Comparison of ENCODE assay signal across 30 mouse cellular contexts in genomic region chr6:144640591-144640990, GRCm38 (mm10).
DNase-seq lines count a peak whose midpoint lies in the region; ATAC-seq lines count a peak whose summit lies in the region.
"Had no signal": no experiment of that assay in that cellular context is flagged by ENCODE, and none has a peak within 500 bp of the region (broad histone marks: within the 10 kb centered on the region; RNA-seq: fewer than 3 reads in every experiment).

No protein-coding gene starts in this region.

- intact Hi-C loops in left cerebral cortex, postnatal 10 days (cut with DNase I) = no loop called here

- DNase-seq in adrenal gland, adult 8-10 months = peak; percentile 23
- DNase-seq in adrenal gland, postnatal 4 days (ENCODE audit: low spot score in 2 of 2) = no peak
- DNase-seq in 3134 (ENCODE audit: extremely low read depth, insufficient read length, low spot score) (peak; percentile 55), NIH3T3 (ENCODE audit: low read depth) (peak; percentile 75)
- DNase-seq in left cerebral cortex, postnatal 10 days (ENCODE audit: extremely low spot score in 1 of 2, low spot score in 2 of 2) = no peak
- no peak for DNase-seq in layer of hippocampus, adult 9-11 months
- DNase-seq: B cell, adult 2 months; cerebellum, adult 2 months; cerebellum, postnatal 14 days; gastrocnemius, postnatal 25 days; heart, adult 2 months; heart, postnatal 10 days; kidney, adult 8-10 months; kidney, postnatal 4 days; liver, postnatal 0 days; lung, postnatal 10 days; retina, postnatal 1 day; right cerebral cortex, postnatal 14 days; thymus, postnatal 4 days had no signal

- H3K4me2 ChIP-seq in intestine, embryonic 16.5 days (ENCODE audit: low read depth, low read length) = no peak overlapping the region
- H3K4me2 ChIP-seq: forebrain, embryonic 13.5 days; heart, embryonic 13.5 days; hindbrain, embryonic 15.5 days; liver, embryonic 12.5 days; midbrain, embryonic 15.5 days; neural tube, embryonic 15.5 days had no signal

- H3K4me3 ChIP-seq in intestine, embryonic 16.5 days (ENCODE audit: low read length) = no peak overlapping the region
- H3K4me3 ChIP-seq: forebrain, embryonic 13.5 days; heart, adult 2 months; heart, embryonic 13.5 days; hindbrain, embryonic 15.5 days; left cerebral cortex, adult 2 months; liver, embryonic 12.5 days; midbrain, embryonic 15.5 days; neural tube, embryonic 15.5 days had no signal

- no peaks in the 10 kb centered on the region for H3K9me3 ChIP-seq in intestine, embryonic 16.5 days (ENCODE audit: control insufficient read depth, low read length)
- H3K9me3 ChIP-seq: forebrain, embryonic 13.5 days; heart, embryonic 13.5 days; hindbrain, embryonic 15.5 days; liver, embryonic 12.5 days; midbrain, embryonic 15.5 days; neural tube, embryonic 15.5 days had no signal

- 81% methylated on average over 3 of the region's 3 CpGs for WGBS in intestine, embryonic 16.5 days

- no peaks in the 10 kb centered on the region for H3K27me3 ChIP-seq in intestine, embryonic 16.5 days (replicated peaks; ENCODE audit: control insufficient read depth, insufficient read depth, low read length)
- H3K27me3 ChIP-seq: forebrain, embryonic 13.5 days; heart, embryonic 13.5 days; hindbrain, embryonic 15.5 days; liver, embryonic 12.5 days; midbrain, embryonic 15.5 days; neural tube, embryonic 15.5 days had no signal

- H3K27ac ChIP-seq in intestine, embryonic 16.5 days (ENCODE audit: low read length) = no peak overlapping the region
- H3K27ac ChIP-seq: forebrain, embryonic 13.5 days; heart, adult 2 months; heart, embryonic 13.5 days; hindbrain, embryonic 15.5 days; kidney, postnatal 0 days; left cerebral cortex, adult 2 months; liver, embryonic 12.5 days; macrophage; midbrain, embryonic 15.5 days; neural tube, embryonic 15.5 days had no signal

- ATAC-seq in intestine, embryonic 16.5 days = peak; percentile 81
- ATAC-seq: forebrain, embryonic 13.5 days; inflammation-experienced regulatory T-cells, adult 6 months; liver, embryonic 12.5 days; liver, postnatal 0 days; midbrain, embryonic 15.5 days had no signal

- H3K9ac ChIP-seq in intestine, embryonic 16.5 days (ENCODE audit: low read depth, low read length) = no peak overlapping the region
- H3K9ac ChIP-seq: forebrain, embryonic 13.5 days; heart, embryonic 13.5 days; hindbrain, embryonic 15.5 days; liver, embryonic 12.5 days; liver, postnatal 0 days; midbrain, embryonic 15.5 days; neural tube, embryonic 15.5 days had no signal

- no peaks in the 10 kb centered on the region for H3K4me1 ChIP-seq in intestine, embryonic 16.5 days (ENCODE audit: control insufficient read depth, insufficient read depth, low read length)

- no peaks in the 10 kb centered on the region for H3K36me3 ChIP-seq in intestine, embryonic 16.5 days (ENCODE audit: control insufficient read depth, insufficient read depth, low read length)
- H3K36me3 ChIP-seq: heart, embryonic 13.5 days; hindbrain, embryonic 15.5 days; liver, embryonic 12.5 days; midbrain, embryonic 15.5 days; neural tube, embryonic 15.5 days had no signal

Comparison
In these comparisons a context has a peak if more than half of its experiments do, and no peak if none do; other contexts are left out.
1. DNase-seq: peak in adrenal gland, adult 8-10 months (single experiment), 3134 (single experiment) and NIH3T3 (single experiment); none in adrenal gland, postnatal 4 days (0 of 2), left cerebral cortex, postnatal 10 days (0 of 2) and layer of hippocampus, adult 9-11 months (single experiment).